Mouse (Mus musculus) limb, embryonic 11.5 days (tissue): ENCODE data around the gene Kpna2. TPM values are rescaled to one million over a fixed set of nuclear protein-coding genes. Genes with fewer than 3 reads are reported as not detected.
"Not testable (repeated sequence)": the region's sequence is repeated elsewhere in the genome, so short reads cannot be mapped to it uniquely, and the experiment has no call there.

Source experiments
- ATAC-seq: fragments of 200-750 bp; cut with Nextera tagmentation; 2 replicates; pipeline ENCODE4 v1.8.0; 2017; ENCODE audit warnings: low read depth; ENCODE audit not compliant: insufficient number of reproducible peaks, low FRiP score, low TSS enrichment
- DNase-seq: peaks from one replicate; pipeline ENCODE4 v3.0.0-alpha.2; 2015; ENCODE audit warnings: low spot score
- H3K27ac ChIP-seq: fragments of 300-500 bp; sonication (generic); replicated peaks from 2 replicates; pipeline ENCODE4 v1.5.1; 2014; ENCODE audit warnings: low read depth, mild to moderate bottlenecking, low read length
- H3K27me3 ChIP-seq: fragments of 300-500 bp; sonication (generic); 2 replicates; pipeline ENCODE4 v1.6.1; 2014; ENCODE audit warnings: mild to moderate bottlenecking, low read length, mixed read lengths; ENCODE audit not compliant: control insufficient read depth, insufficient read depth
- H3K36me3 ChIP-seq: fragments of 300-500 bp; sonication (generic); 2 replicates; pipeline ENCODE4 v1.6.1; 2014; ENCODE audit warnings: mild to moderate bottlenecking, low read length, moderate library complexity, mixed read lengths; ENCODE audit not compliant: control insufficient read depth, insufficient read depth
- H3K4me1 ChIP-seq: fragments of 300-500 bp; sonication (generic); 2 replicates; pipeline ENCODE4 v1.6.1; 2014; ENCODE audit warnings: low read length, mixed read lengths; ENCODE audit not compliant: control insufficient read depth, insufficient read depth
- H3K4me2 ChIP-seq: fragments of 300-500 bp; sonication (generic); 2 replicates; pipeline ENCODE4 v1.6.1; 2014; ENCODE audit warnings: low read depth, mild to moderate bottlenecking, moderate library complexity; ENCODE audit not compliant: severe bottlenecking
- H3K4me3 ChIP-seq: fragments of 300-500 bp; sonication (generic); 2 replicates; pipeline ENCODE4 v1.5.1; 2014; ENCODE audit warnings: low read depth, low read length
- H3K9ac ChIP-seq: fragments of 300-500 bp; sonication (generic); 2 replicates; pipeline ENCODE4 v1.6.1; 2014; ENCODE audit warnings: mild to moderate bottlenecking, low read length
- H3K9me3 ChIP-seq: fragments of 300-500 bp; sonication (generic); 2 replicates; pipeline ENCODE4 v1.6.1; 2016; ENCODE audit warnings: low read length; ENCODE audit not compliant: control insufficient read depth
- WGBS: fragments of 180-500 bp; shearing (Covaris S2); extraction: QIAGEN DNeasy Blood & Tissue Kit; methylation state at CpG from one replicate; pipeline ENCODE4 v1.1.7; 2014; 5-methylcytosine and 5-hydroxymethylcytosine counted together
- polyA plus RNA-seq: library from polyadenylated mRNA; unstranded; fragments of >200 nt; fragmentation: Nextera tagmentation; extraction: Ambion mirVana; gene quantifications from 2 replicates; pipeline ENCODE4 v1.2.1, GENCODE M21; 2014

Kpna2 gene
- polyA plus RNA-seq, 1 experiment from 2014 or later = 640 TPM

DNA sequence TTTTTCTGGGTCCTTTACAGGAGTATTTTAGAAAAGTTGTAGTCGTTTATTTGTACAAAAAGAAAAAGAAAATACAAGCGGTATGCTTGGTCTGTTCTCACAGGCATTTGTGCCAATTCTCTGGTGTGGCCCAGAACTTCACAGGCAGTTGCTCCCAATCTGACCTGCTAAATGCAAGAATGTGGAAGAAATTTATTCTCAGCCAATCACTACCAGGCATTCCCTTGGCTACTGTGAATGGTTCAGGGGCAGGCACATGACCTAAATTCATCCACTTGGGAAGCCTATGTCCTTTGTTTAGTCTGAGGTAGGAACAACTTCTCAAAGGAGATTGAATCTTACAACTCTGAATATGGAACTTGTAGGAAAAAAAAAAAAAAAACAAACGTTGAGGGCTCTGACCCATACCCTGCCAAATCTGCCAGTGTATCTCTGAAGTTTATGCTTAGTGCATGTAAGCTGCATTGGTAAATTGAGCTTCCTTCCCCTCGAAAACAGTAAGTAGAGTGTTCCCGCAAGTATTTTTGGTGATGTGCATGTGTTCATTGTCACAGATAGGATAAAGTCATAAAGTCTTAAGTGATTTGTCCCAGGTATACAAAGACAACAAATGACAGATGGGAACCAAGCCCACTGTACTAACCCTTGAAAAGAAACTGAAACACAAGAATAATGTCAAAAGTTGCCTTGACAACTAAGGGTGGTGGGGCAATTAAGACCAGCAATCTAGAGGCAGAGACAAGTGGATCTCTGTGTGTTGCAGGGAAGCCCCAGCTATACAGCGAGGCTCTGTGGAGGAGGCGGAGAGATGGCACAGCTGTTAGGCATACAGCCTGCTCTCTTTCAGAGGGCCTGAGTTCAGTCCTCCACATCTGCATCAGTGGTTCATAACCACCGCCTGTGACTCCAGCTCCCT, 2.7 kb upstream of the Kpna2 start:
- Histone ChIP-seq H3K4me3 (no peak overlapping the region), H3K9me3 (no peaks in the 10 kb centered on the region), H3K4me2 (no peak overlapping the region), H3K27ac (no peak overlapping the region), H3K4me1 (0 out of 2 replicates have a peak, but pooled peaks cover 3% of the 10 kb centered on the region), H3K36me3 (no peaks in the 10 kb centered on the region), H3K27me3 (no peaks in the 10 kb centered on the region), H3K9ac (no peak overlapping the region)
- no peak for DNase-seq
- ATAC-seq = no peak
- WGBS = 61% methylated on average over 7 of the region's 8 CpGs

DNA sequence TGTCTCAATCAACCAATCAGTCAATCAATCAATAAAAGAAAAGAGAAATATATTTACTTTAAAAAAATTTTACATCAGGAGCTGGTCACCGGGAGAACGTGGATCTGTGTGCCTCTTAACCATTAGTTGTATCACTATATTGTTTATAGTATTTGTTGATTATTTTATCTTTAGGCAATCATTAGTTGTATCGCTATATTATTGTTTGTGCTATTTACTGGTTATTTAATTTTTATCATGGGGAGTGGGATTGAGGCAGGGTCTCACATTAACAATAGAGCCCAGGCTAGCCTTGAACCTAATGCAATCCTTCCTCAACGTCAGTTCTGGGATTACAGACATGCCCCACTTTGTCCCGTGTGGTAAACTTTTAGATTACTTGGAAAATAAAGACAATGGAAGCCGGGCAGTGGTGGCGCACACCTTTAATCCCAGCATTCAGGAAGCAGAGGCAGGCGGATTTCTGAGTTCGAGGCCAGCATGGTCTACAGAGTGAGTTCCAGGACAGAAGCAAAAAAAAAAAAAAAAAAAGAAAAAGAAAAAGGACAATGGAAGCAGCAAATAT, 690 bp upstream of the Kpna2 start:
- Histone ChIP-seq H3K4me2 (peak overlapping the region; percentile 41; the same call in 1 of the 2 replicates), H3K9ac (peak overlapping the region; percentile 58; the same call in 1 of the 2 replicates), H3K27ac (0 out of 2 replicates have a peak overlapping the region, but pooled peaks have one; percentile 54), H3K4me3 (peak overlapping the region; percentile 21; the same call in 1 of the 2 replicates), H3K4me1 (0 out of 2 replicates have a peak, but pooled peaks cover 3% of the 10 kb centered on the region), H3K27me3 (no peaks in the 10 kb centered on the region), H3K9me3 (no peaks in the 10 kb centered on the region), H3K36me3 (peaks cover 12% of the 10 kb centered on the region)
- WGBS = 86% methylated on average over 9 of the region's 9 CpGs
- ATAC-seq (0 out of 2 replicates have a peak, but pooled peaks have one; percentile 5), DNase-seq (no peak)

DNA sequence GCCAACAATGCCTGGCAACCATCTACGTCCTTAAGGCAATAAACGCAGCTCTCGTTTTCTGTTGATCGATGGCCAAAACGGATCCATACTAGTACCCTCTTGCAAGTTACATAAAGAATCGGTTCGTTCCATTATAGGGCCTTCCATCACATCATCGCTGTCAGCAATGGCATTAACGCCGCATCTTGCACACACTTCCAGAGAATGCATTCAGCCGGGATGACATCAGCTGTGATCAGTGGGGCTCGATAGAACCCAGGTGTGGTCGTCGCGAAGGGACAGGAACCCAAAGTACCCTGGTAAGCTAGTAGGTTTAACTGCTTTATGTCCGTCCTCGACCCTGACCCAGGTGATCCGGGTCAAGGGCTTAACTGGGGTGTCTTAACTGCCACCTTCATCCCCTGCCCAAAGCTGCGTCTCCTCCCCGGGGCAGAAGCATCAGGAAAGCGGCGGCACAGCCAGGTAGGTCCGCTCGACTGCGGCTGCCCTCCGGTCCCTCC, 640 bp downstream of the Kpna2 start:
- WGBS = under 1% methylated on average over 26 of the region's 26 CpGs
- peak overlapping the region; percentile 90 for H3K27ac ChIP-seq
- ATAC-seq = peak; percentile 7; the same call in 1 of the 2 replicates
- peak; percentile 61 for DNase-seq
- H3K4me3 ChIP-seq = peak overlapping the region; percentile 99
- peak overlapping the region; percentile 51 for H3K4me2 ChIP-seq
- no peaks in the 10 kb centered on the region for H3K27me3 ChIP-seq
- H3K4me1 ChIP-seq = 0 out of 2 replicates have a peak, but pooled peaks cover 3% of the 10 kb centered on the region
- no peaks in the 10 kb centered on the region for H3K9me3 ChIP-seq
- peak overlapping the region; percentile 98 for H3K9ac ChIP-seq
- peaks cover 19% of the 10 kb centered on the region for H3K36me3 ChIP-seq

DNA sequence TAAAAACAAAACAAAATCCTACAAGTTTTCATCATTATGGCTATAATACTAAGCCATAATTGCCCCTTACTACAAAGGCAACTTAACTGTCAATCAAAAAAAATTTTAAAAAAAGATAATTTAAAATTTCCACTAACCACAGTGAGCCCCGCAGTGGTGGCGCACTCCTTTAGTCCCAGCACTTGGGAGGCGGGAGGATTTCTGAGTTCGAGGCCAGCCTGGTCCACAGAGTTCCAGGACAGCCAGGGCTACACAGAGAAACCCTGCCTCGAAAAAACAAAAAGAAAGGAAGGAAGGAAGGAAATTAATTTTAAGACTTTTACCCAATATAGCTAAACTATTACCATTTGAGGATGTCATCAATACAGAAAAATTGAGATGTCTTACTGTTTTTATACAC, 1.4 kb downstream of the Kpna2 start:
- Histone ChIP-seq H3K36me3 (peaks cover 22% of the 10 kb centered on the region), H3K4me2 (peak overlapping the region; percentile 51), H3K4me3 (peak overlapping the region; percentile 99), H3K4me1 (0 out of 2 replicates have a peak, but pooled peaks cover 3% of the 10 kb centered on the region), H3K9me3 (no peaks in the 10 kb centered on the region), H3K27me3 (no peaks in the 10 kb centered on the region), H3K27ac (no peak overlapping the region), H3K9ac (peak overlapping the region; percentile 98; the same call in 1 of the 2 replicates)
- 17% methylated on average over 5 of the region's 5 CpGs for WGBS
- ATAC-seq (no peak), DNase-seq (no peak)

DNA sequence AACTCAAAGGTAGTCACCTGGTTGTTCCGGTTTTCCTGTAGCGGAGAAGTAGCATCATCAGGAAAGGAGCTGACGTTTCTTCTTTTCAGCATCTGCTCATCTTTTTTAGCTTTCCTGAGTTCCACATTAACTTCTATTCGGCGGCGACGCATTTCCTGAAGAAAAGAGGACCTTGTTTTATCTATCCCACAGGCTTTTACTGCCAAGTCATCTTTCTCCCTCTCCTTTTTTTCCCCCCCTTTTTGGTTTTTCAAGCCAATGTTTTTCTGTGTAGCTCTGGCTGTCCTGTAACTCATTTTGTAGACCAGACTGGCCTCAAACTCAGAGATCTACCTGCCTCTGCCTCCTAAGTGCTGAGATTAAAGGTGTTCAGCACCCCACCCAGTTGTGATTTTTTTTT, 2.8 kb downstream of the Kpna2 start:
- not testable (repeated sequence) for H3K9ac ChIP-seq, H3K27me3 ChIP-seq, ATAC-seq, H3K4me3 ChIP-seq, H3K4me1 ChIP-seq, H3K4me2 ChIP-seq, H3K27ac ChIP-seq, DNase-seq, H3K9me3 ChIP-seq
- H3K36me3 ChIP-seq = peaks cover 26% of the 10 kb centered on the region
- WGBS = 97% methylated on average over 7 of the region's 7 CpGs

DNA sequence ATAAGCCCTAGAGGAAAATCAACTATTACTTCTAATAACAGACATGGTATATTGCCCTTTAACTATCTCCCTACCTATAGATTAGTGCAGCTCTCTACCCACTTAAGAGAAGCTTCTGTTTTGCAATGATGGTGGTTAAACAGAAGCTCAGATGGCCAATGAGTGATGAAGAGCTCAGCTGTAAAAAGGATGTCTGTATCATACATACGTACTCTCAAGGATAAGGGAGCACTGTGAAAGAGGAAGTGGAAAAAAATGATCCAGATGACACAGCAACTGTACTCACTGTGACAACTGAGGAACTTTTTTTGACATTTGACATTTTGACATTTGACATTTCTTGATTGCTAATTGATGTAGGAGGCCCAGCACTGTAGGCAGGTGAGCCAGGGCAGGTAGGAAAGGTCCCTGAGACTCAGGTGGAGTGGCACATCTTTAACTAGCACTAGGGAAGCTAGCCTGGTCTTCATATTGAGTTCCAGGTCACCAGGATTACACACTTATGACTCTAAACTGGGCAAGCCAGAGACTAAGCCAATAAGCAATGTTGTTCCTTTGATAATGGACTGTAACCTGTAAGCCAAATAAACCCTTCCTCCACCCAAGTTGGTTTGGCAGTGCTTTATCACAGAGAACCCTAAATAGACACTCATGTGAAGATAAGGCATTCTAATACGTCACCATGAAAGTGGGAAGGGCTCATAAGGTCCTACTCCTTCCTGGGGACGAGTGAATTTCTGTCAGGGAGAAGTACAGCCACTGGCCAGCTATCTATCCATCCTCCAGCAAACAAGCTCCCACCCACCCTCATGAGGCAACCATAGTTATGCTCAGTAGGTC, 4.9 kb downstream of the Kpna2 start:
- DNase-seq (no peak), ATAC-seq (no peak)
- Histone ChIP-seq H3K9ac (no peak overlapping the region), H3K4me3 (no peak overlapping the region), H3K4me2 (no peak overlapping the region), H3K36me3 (peaks cover 32% of the 10 kb centered on the region), H3K4me1 (0 out of 2 replicates have a peak, but pooled peaks cover 3% of the 10 kb centered on the region), H3K9me3 (no peaks in the 10 kb centered on the region), H3K27ac (no peak overlapping the region), H3K27me3 (no peaks in the 10 kb centered on the region)
- 89% methylated on average over 3 of the region's 3 CpGs for WGBS

DNA sequence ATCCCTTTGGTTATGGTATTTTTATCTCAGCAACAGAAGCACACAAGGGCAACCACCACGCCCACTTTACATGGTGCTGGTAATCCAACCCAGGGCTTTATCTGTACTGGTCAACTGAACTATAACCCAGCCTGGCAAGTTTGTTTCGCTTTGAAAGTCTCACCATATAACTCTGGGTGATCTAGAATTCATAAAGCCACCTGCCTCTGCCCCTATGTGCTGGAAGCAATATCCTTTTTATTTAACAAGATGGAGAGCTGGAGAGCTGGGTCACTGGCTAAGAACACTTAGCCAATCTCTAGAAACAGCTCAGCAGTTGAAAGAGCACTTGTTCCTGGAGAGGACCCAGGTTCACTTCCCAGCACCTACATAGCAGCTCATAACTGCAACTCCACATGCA, 12.0 kb downstream of the Kpna2 start:
- no peaks in the 10 kb centered on the region for H3K27me3 ChIP-seq
- ATAC-seq (no peak), DNase-seq (no peak)
- no peak overlapping the region for H3K9ac ChIP-seq
- 90% methylated on average over 2 of the region's 2 CpGs for WGBS
- no peak overlapping the region for H3K27ac ChIP-seq
- H3K4me3 ChIP-seq = no peak overlapping the region
- H3K9me3 ChIP-seq = no peaks in the 10 kb centered on the region
- no peak overlapping the region for H3K4me2 ChIP-seq
- H3K4me1 ChIP-seq = no peaks in the 10 kb centered on the region
- H3K36me3 ChIP-seq = peaks cover 20% of the 10 kb centered on the region
